Mouse (Mus musculus): Measurements from ENCODE around the gene Ctsa.
"Not testable (repeated sequence)": the region's sequence is repeated elsewhere in the genome, so short reads cannot be mapped to it uniquely, and the experiment has no call there.

Ctsa gene

DNA sequence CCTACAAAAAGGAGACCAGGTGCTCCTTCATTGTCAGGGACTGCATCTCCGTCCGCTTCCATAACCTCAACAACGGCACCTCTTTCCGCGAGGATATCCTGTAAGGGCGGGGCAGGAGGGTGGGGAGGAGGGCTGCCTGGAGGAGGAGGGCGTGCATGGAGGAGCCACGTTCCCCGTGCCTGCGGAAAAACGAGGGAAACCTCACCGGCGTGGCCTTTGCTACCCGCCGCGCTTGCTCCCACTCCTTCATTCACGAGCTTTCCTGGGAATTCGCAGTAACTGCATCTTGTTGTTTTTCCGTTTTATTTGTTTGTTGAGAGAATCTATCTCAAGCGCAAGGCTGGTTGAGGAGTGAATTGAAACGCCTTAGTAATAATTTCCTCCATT, 27.3 kb upstream of the Ctsa start:
- no peak for DNase-seq

DNA sequence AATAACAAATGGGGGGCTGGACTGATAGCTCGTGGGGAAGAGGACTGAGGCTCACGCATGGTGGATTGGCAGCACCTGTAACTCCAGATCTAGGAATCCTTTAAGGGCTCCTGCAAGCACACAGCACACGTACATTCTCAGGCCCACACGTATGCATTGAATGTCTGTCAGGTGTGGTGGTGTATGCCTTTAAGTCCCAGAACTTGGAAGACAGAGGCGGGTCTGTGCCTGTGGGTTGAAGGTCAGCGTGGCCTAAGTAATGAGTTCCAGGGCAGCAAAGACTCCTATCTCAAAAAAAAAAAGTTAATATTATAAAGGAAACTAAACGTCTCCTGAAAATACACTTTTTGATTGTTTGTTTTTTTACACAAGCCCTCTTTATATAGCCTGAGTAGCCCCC, 26.1 kb upstream of the Ctsa start:
- DNase-seq, result no peak

DNA sequence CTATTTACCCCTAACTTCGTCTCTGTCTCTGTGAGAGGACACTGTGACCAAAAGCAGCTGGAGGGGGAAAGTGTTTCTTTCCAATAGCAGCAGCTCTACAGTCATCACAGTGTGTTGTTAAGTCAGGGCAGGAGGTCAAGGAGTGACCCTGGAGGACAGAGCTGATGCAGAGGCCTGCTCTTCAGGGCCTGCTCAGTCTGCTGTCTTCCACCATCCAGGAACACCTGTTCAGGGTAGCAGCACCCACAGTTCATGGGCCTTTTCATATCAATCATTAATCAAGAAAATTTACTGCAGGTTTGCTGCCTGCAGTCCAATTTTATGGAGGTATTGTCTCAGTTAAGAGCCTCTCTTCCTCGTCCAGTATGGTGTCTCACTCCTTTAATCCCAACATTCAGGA, 19.1 kb upstream of the Ctsa start:
- no peak for DNase-seq

DNA sequence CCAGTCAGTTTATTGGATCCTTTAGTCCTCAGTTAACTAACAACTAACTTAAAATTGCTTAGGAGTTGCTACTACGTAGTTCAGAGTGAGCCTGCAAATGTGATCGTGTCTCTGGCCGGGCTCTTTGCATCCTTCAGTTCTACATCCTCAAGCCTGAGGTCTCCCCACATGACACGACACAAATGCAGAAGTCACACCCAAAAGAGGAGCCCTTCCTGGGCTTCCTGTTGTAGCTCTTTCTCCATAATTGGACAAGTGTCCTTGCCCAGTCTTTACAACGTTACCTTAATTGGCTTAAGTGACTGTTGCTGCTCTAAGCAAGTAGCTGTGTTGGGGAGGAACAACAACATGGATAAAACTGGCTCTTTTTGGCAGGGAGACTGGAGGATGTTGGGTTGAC, 17.3 kb upstream of the Ctsa start:
- DNase-seq, result no peak

DNA sequence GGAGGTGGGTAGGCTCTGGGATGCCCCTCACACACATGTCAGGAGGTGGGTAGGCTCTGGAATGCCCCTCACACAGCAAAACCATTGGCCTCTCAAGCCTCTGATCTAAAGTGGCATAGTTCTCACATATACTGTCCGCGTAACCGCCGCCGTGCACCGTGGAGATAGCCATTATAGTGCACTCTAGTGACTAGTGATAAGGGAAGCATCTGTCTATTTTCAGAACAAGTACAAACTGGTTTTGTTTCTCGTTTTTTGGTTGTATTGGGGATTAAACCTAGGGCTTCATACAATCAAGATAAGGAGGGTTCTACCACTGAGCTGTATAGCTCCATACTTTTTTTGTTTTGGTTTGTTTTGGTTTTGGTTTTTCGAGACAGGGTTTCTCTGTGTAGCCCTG, 16.9 kb upstream of the Ctsa start:
- no peak for DNase-seq

DNA sequence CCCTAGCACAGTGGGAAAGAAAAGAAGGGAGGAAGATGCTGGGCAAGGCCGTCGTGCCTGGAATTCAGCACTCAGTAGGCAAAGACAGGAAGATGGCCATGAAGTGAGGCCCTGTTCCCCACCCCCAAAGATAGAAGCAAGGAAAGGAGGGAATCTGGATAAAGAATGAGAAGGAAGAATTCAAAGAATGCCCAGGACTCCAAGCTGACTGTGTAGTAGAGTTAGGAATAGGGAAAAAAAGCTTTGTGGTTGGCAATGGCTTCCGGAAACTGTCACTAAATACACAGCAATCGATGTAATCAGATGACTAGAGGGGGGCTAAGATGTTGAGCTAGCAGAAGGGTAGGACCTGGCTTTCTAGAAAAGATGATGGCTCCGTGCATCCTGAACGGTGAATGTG, 15.5 kb upstream of the Ctsa start:
- DNase-seq, result no peak

DNA sequence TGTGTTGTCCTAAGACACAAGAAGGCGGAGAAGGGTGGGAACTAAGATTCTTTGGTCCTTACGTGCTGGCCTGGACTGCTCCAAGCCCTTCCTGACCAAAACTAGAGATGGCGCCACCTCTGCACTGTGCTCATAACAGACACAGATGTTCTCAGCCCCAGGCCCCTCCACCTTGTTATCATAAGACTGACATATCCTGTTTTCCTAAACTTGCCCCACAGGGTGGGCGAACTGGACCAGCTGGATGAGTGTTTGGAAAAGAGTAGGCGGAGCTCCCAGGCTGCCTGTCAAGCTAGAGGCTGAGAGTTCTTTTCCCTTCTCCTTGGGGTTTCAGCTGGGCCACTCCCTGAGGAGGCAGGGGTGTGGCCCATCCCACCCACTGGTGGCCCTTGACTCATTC, 15.0 kb upstream of the Ctsa start:
- no peak for DNase-seq

DNA sequence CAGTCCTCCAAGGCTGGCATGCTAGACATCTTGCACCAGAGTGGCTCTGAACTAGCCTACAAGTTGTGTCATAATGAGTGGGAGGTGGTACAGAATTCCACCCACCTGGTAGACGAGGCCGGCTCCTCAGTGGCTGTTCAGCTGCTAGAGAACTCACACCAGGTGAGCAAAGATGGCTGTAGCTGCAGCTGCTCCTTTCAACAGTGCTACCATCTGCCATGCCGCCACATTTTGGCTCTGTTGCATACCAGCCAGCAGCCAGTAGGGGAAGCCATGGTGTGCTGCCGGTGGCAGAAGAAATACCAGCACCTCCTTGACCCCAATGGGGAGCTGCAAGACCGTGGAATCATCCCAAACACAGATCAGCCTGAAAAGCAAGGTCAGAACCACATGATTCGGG, 11.6 kb upstream of the Ctsa start:
- DNase-seq, result peak; percentile 56

DNA sequence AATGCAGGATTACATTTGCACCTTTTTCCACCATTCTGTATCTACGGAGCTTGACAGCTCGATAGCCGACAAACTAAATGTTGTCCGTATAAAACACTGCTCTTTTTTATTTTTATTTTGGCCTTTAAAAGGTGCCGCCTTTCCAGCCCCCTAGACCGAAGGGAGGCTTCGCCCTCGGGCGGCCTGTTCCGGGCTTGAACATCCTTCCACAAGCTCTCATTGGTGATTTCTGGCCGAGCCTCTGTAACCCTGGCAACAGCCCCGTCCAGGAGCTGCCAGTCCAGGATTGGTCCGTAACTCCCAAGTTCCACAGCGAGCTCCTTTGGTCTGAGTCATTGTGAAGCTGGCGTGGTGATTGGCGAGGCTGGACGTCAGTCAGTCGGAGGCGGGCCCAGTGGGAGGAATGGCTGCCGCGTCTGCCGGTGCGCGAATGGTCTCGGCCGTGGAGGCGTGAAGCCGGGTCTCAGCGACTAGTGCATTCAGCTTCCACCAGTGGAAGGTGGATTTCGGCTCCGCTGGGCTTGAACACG, 10.0 kb upstream of the Ctsa start, which contains the start of gene Zswim1:
Gene Zswim1, plus strand, starts transcription at position 51 of the 530 bp plus-strand sequence.
- peak; percentile 99 for DNase-seq

DNA sequence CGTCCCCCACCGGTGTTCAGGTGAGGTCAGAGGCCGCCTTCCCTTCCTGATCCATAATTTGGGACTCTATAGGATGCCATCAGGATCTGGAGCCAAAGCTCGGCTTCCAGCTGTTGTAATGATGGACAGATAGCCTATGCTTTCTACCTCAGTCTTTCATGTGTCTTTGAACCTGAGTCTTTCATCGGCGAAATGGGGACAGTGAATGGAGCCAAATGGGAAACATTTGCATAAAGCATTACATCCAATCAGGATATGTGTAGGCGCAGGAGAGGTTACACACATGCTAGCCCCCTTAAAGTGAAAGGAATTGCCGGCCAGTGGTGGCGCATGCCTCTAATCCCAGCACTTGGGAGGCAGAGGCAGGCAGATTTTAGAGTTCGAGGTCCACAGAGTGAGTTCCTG, 9.5 kb upstream of the Ctsa start:
- no peak for DNase-seq

DNA sequence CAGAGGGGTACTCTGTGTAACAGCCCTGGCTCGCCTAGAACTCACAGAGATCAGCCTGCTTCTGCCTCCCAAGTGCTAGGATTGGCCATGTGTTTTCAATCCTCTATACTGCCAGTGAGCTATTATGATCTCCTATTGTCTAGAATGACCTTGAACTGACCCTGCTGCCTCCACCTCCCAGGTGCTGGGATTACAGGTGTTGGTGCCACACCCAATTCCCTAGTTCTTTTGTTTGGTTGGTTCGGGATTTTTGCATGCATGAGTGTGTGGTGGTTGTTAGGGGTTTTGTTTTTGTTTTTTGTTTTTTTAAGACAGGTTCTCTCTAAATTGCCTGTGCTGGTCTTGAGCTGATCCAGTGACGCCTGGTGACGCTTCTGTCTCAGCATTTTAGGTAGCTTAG, 8.7 kb upstream of the Ctsa start:
- DNase-seq, result no peak

DNA sequence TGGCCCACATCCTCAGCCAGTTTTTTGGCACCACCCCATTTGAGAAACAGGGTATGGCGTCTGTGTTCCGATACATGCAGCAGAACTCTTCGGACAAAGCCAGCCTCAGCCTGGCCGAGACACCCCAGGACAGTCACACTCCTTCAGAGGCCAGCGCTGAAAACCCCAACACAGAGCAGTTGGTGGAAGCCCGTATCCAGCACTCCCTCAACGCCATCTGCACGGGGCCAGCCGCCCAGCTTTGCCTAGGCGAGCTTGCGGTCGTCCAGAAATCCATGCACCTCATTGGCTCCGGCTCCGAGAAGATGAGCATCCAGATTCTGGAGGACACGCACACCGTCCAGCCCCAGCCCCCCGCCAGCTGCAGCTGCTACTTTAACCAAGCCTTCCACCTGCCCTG, 7.2 kb upstream of the Ctsa start:
- DNase-seq, result no peak

DNA sequence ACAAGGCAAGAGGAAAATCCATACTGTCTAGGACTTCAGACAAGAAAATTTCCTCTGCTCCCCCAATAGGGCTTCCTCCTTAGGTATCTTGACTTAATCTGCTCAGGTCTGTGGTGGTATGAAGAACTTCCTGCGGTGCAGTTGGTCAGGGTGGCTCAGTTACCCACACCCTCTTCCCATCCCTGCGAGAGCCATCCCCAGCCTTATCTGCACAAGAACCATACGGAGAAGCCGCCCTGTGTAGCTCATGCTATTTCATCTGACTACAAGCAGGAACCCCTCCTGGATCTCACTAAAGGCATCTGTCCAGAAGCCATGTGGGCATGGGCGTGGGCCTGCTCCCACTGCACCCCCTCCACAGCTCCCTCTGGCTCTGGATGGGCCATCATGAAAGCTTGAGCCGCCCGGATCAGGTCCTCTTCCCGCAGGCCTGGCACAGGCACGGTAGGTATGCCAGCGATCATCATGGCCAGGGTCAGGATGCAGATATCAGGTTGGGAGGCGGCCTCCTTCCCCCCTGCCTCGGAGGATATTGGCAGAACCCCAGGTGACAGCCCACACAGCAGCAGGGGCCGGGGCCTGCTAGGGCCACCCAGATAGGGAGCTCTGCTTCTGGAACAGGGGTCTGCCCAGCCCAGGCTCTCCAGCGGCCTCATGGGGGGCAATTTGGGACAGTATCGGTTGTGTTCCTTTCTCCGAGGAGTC, 5.4 kb upstream of the Ctsa start:
- DNase-seq, result no peak

DNA sequence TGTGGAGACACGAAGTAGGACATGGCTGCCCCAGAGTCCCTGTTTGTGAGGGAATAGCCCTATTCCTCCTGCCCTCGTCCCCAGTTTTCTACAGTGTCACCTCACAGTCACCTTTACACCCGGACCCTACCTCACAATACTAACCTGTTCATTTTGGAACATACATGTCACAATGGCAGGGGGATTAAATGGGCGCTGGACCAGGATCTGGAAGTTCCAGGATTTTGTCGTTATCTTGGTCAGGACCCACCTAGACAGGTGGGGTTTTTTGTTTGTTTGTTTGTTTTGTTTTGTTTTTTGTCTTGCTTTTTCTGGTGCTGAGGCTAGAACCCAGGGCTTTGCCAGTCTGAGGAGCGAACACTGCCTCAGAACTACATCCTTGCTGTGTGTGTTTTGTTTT, 4.2 kb upstream of the Ctsa start, which contains the start of gene Spata25:
Gene Spata25, minus strand, starts transcription at position 101 of the 400 bp plus-strand sequence.
- no peak for DNase-seq

DNA sequence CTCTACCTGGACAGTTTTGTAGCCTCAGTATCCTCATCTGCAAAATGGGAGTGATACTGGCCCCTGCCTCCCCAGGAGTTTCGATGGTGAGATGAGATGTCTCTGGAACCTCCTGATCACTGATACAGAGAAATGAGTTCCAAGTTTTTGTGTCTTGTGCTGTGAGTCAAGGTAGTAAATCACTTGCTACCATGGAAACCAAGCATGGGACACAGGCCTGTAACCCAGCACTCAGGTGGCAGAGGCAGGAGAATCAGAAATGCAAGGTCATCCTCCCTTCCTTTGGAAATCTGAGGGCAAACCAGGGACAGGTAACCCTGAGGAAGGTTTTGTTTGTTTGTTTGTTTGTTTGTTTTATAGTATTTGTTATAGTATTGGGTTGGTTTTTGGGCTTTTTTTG, 3.6 kb upstream of the Ctsa start:
- DNase-seq, result no peak

DNA sequence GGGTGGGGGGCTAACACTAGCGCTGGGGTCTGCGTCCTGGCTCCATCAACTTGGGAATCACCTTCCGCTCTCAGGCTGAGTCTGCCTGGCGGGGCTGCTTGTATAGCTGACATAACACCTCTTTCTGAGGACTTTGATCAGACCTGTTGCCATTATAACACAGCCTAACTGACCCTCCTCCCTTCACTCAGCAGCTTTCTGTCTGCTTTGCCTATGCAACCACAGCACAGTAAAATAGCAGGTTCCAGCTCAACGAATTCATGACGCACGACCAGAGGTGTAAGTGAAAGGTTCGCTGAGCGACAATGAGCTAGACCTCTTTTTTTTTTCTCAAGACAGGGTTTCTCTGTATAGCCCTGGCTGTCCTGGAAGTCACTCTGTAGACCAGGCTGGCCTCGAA, 1.6 kb upstream of the Ctsa start:
- no peak for DNase-seq

DNA sequence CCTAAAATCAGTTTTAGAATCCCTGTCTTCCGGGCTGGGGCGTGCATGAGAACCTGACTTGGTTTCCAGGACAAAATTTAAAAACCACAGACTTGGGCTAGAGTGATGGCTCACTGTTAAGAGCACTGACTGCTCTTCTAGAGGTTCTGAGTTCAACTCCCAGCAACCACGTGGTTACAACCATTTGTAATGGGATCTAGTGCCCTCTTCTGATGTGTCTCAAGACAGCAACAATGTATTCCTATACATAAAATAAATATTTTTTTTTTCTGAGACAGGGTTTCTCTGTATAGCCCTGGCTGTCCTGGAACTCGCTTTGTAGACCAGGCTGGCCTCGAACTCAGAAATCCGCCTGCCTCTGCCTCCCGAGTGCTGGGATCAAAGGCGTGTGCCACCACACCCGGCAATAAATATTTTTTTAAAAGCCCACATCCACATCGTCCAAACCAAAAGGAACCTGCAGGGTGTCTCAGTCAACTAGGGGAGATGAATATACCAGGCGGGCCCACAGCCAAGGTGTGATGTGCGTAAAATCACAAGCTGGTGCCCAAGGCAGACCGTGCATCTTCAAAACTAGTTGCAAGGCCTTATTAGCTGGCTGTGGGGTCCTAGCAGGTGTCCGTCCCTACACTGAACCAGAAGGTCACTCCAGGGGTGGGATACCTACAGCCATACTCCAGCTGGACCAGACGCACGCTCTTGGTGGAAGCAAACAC, 483 bp upstream of the Ctsa start:
- DNase-seq, result no peak

DNA sequence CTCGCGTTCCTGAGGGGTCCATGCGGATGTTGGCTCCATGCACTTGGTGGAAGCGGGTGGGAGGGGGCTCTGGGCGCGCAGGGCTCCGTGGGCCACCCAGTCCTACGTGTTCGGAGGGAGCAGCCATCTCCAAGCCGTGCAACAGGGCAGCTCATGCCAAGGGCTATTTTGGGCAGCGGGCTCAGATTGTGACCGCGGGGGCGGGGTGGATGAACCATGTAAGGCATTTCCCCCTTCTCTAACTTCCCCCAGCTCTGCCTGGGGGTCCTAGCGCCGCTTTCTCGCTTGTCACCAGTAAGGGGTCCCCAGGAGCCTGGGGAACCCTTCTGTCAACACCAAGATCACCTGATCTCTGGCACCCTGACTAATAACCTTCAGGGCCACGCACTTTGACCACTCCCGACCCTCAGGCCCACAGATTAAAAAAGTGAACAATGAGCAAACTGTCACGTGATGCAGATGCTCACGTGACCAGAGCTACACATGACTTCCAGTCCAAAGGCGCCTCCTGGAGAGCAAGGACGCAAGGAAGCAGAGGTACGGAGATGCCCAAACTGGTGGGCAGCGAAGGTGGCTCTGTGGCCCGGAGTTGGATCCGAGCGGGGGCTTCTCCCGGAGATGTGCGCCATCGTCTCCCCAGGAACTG, 764 bp downstream of the Ctsa start, which contains the start of gene Neurl2:
Gene Neurl2, minus strand, starts transcription at position 143 of the 646 bp plus-strand sequence.
- DNase-seq, result peak; percentile 92

DNA sequence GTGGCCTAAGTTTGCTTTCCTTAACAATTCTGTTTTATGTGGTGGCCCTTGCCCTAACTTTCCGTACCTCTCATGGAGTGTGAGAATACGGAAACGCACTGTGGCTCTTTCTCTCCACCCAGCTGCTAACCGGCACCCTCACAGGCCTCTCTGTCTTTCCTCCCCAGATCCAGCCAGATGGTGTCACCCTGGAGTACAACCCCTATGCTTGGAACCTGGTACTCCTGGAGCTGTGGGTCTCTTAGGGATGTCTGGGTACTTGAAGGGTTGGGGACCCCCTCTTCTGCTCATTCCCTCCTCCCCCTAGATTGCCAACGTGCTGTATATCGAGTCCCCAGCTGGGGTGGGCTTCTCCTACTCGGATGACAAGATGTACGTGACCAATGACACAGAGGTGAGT, 1.9 kb downstream of the Ctsa start:
- peak; percentile 52 for DNase-seq

DNA sequence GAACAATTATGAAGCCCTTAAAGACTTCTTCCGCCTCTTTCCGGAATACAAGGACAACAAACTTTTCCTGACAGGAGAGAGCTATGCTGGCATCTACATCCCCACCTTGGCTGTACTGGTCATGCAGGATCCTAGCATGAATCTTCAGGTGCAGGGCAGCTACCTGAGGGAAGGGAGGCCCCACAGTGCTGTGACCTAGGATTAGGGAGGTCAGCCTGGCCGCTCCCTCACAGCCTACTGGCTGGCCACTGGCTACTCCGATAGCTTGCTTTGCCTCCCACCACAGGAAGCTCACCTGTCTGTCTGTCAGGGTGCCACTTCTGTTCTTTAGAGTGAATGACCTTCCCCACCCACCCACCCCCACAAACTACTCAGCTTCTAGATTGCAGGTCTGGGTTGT, 2.5 kb downstream of the Ctsa start:
- DNase-seq, result no peak

DNA sequence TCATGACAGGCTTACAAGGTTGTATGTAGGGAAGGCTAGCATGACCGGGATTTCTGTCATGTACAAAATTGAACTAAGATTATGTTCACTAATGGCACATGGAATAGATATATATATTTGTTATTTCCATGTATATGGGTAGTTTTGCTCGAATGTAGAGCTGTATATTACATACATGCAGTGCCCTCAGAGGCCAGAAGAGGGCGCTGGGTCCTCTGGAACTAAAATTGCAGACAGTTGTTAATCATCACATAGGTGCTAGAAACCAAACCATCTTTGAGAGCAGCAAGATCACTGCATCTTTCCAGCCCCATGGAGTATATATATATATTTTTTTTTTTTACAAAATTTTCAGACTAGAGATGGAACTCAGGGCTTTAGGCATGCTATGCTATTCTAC, 13.1 kb downstream of the Ctsa start:
- DNase-seq, result no peak

DNA sequence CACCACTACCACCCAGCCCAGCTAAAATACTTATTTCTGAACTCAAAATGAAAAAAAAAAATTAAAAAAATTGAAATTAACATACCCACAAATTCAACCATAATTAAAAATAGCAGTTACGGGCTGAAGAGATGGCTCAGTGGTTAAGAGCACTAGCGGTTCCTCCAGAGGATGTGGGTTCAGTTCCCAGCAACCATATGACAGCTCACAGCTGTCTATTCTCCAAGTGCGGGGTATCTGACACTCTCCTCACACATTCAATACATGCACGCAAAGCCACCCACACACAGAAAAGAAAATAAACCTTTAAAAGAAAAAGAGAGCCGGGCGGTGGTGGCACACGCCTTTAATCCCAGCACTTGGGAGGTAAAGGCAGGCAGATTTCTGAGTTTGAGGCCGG, 17.4 kb downstream of the Ctsa start:
- no peak for DNase-seq

DNA sequence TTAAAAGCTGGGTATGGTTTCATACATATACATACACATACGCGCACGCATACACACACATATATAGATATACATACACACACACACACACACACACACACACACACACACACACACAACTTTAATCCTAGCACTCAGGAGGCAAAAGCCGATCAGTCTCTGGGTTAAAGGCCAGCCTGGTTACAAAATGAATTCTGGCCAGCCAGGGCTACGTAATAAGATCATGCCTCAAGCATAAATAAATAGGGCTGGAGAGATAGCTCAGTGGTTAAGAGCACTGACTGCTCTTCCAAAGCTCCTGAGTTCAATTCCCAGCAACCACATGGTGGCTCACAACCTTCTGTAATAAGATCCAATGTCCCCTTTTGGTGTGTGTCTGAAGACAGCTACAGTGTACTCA, 22.9 kb downstream of the Ctsa start:
- not testable (repeated sequence) for DNase-seq

Measured in cerebellum, adult 9-11 months (tissue).